Mouse (Mus musculus) midbrain, postnatal 0 days (tissue): ENCODE results near the gene Adarb2. TPM values are rescaled to one million over a fixed set of nuclear protein-coding genes. Genes with fewer than 3 reads are reported as not detected.
A peak's percentile ranks its signal among the peaks of the same experiment; 100 is the strongest.

Source experiments
- ATAC-seq: fragments of 200-750 bp; cut with Nextera tagmentation; 2 replicates; pipeline ENCODE4 v1.8.0; 2017; ENCODE audit warnings: moderate number of reproducible peaks, mild to moderate bottlenecking, moderate TSS enrichment, moderate library complexity; ENCODE audit not compliant: low FRiP score
- DNase-seq: peaks from one replicate; pipeline ENCODE4 v3.0.0-alpha.2; 2015; ENCODE audit warnings: low spot score
- H3K27ac ChIP-seq: fragments of 300-500 bp; sonication (generic); 2 replicates; pipeline ENCODE4 v1.5.1; 2014; ENCODE audit warnings: low read depth, mild to moderate bottlenecking, low read length, mixed read lengths
- H3K27me3 ChIP-seq: fragments of 300-500 bp; sonication (generic); 2 replicates; pipeline ENCODE4 v1.6.1; 2014; ENCODE audit warnings: low read length, control low read depth, mixed read lengths; ENCODE audit not compliant: insufficient read depth
- H3K36me3 ChIP-seq: fragments of 300-500 bp; sonication (generic); 2 replicates; pipeline ENCODE4 v1.6.1; 2014; ENCODE audit warnings: low read length, control low read depth, mixed read lengths; ENCODE audit not compliant: insufficient read depth
- H3K4me1 ChIP-seq: fragments of 300-500 bp; sonication (generic); 2 replicates; pipeline ENCODE4 v1.6.1; 2014; ENCODE audit warnings: mild to moderate bottlenecking, control low read depth, antibody characterized with exemption, low read length, mixed read lengths; ENCODE audit not compliant: insufficient read depth
- H3K4me2 ChIP-seq: fragments of 300-500 bp; sonication (generic); 2 replicates; pipeline ENCODE4 v1.6.1; 2014; ENCODE audit warnings: low read depth, mild to moderate bottlenecking, low read length, mixed read lengths; ENCODE audit not compliant: poor library complexity, severe bottlenecking
- H3K4me3 ChIP-seq: fragments of 300-500 bp; sonication (generic); 2 replicates; pipeline ENCODE4 v1.5.1; 2014; ENCODE audit warnings: low read depth, mild to moderate bottlenecking, low read length, moderate library complexity
- H3K9ac ChIP-seq: fragments of 300-500 bp; sonication (generic); replicated peaks from 2 replicates; pipeline ENCODE4 v1.6.1; 2014; ENCODE audit warnings: mild to moderate bottlenecking, low read length, moderate library complexity, mixed read lengths; ENCODE audit not compliant: poor library complexity, severe bottlenecking
- H3K9me3 ChIP-seq: fragments of 300-500 bp; sonication (generic); 2 replicates; pipeline ENCODE4 v1.6.1; 2016; ENCODE audit warnings: low read length, control low read depth
- CTCF ChIP-seq: IDR thresholded peaks from 2 replicates; pipeline ENCODE4 v1.5.1; 2016; ENCODE audit warnings: antibody characterized with exemption, mild to moderate bottlenecking
- WGBS: fragments of 180-500 bp; shearing (Covaris S2); extraction: QIAGEN DNeasy Blood & Tissue Kit; methylation state at CpG from one replicate; pipeline ENCODE4 v1.1.7; 2014; 5-methylcytosine and 5-hydroxymethylcytosine counted together
- polyA plus RNA-seq: library from polyadenylated mRNA; unstranded; fragments of >200 nt; fragmentation: Nextera tagmentation; extraction: Ambion mirVana; gene quantifications from 2 replicates; pipeline ENCODE4 v1.2.1, GENCODE M21; 2015
- total RNA-seq: library from RNA; depleted of rRNA; stranded (reverse); fragments of >200 nt; gene quantifications from 2 replicates; pipeline ENCODE4 v1.2.3, GENCODE M21; 2014

The Adarb2 gene
- total and polyA plus RNA-seq, 2 experiments from 2014 or later = 16.9 to 36.3 TPM

GRCm38 (mm10) chr13:8352341-8352740 lies 149.7 kb downstream of the Adarb2 start:
- DNase-seq (no peak), ATAC-seq (no peak)
- Histone ChIP-seq H3K4me1 (no peaks in the 10 kb centered on the region), H3K36me3 (no peaks in the 10 kb centered on the region), H3K27me3 (no peaks in the 10 kb centered on the region), H3K9me3 (no peaks in the 10 kb centered on the region), H3K9ac (no peak overlapping the region), H3K4me2 (no peak overlapping the region), H3K4me3 (no peak overlapping the region), H3K27ac (no peak overlapping the region)
- TF ChIP-seq CTCF = no peak

- no peaks in the 10 kb centered on the region for H3K36me3 ChIP-seq
- ATAC-seq (peak; percentile 52; the same call in 1 of the 2 replicates), DNase-seq (peak; percentile 48)
- H3K9me3 ChIP-seq = no peaks in the 10 kb centered on the region
- H3K27me3 ChIP-seq = no peaks in the 10 kb centered on the region
- TF ChIP-seq CTCF = no peak
- H3K9ac ChIP-seq = no peak overlapping the region
- H3K4me3 ChIP-seq = no peak overlapping the region
- no peak overlapping the region for H3K4me2 ChIP-seq
- no peaks in the 10 kb centered on the region for H3K4me1 ChIP-seq
- no peak overlapping the region for H3K27ac ChIP-seq
Observed at GRCm38 (mm10) chr13:8352952-8353351, 150.3 kb downstream of the Adarb2 start.

GRCm38 (mm10) chr13:8365523-8365922 lies 162.9 kb downstream of the Adarb2 start:
- TF ChIP-seq CTCF = no peak
- DNase-seq = no peak
- H3K27ac ChIP-seq = no peak overlapping the region
- H3K4me1 ChIP-seq = no peaks in the 10 kb centered on the region
- no peaks in the 10 kb centered on the region for H3K9me3 ChIP-seq
- no peak for ATAC-seq
- no peaks in the 10 kb centered on the region for H3K27me3 ChIP-seq
- no peak overlapping the region for H3K4me2 ChIP-seq
- WGBS = 86% methylated on average over 1 of the region's 1 CpGs
- H3K9ac ChIP-seq = no peak overlapping the region
- H3K4me3 ChIP-seq = no peak overlapping the region
- no peaks in the 10 kb centered on the region for H3K36me3 ChIP-seq

- H3K9me3 ChIP-seq = no peaks in the 10 kb centered on the region
- no peak for ATAC-seq
- no peaks in the 10 kb centered on the region for H3K27me3 ChIP-seq
- no peak overlapping the region for H3K9ac ChIP-seq
- no peaks in the 10 kb centered on the region for H3K4me1 ChIP-seq
- no peak for DNase-seq
- no peak overlapping the region for H3K4me2 ChIP-seq
- 85% methylated on average over 4 of the region's 4 CpGs for WGBS
- TF ChIP-seq CTCF = no peak
- no peak overlapping the region for H3K27ac ChIP-seq
- H3K36me3 ChIP-seq = no peaks in the 10 kb centered on the region
- H3K4me3 ChIP-seq = no peak overlapping the region
Observed at GRCm38 (mm10) chr13:8366087-8366486, 163.4 kb downstream of the Adarb2 start.

GRCm38 (mm10) chr13:8369868-8370387 lies 167.3 kb downstream of the Adarb2 start:
- no peak for ATAC-seq
- H3K9ac ChIP-seq = no peak overlapping the region
- no peak overlapping the region for H3K27ac ChIP-seq
- no peak for TF ChIP-seq CTCF
- H3K4me2 ChIP-seq = no peak overlapping the region
- H3K36me3 ChIP-seq = no peaks in the 10 kb centered on the region
- no peaks in the 10 kb centered on the region for H3K27me3 ChIP-seq
- no peak for DNase-seq
- H3K4me1 ChIP-seq = no peaks in the 10 kb centered on the region
- no peak overlapping the region for H3K4me3 ChIP-seq
- WGBS = 70% methylated on average over 7 of the region's 7 CpGs
- H3K9me3 ChIP-seq = no peaks in the 10 kb centered on the region

GRCm38 (mm10) chr13:8388541-8388940 lies 185.9 kb downstream of the Adarb2 start:
- ATAC-seq = no peak
- no peak for DNase-seq
- no peak for TF ChIP-seq CTCF

More at GRCm38 (mm10) chr13:8388541-8388940, 185.9 kb downstream of the Adarb2 start:
- Histone ChIP-seq H3K4me2 (no peak overlapping the region), H3K36me3 (no peaks in the 10 kb centered on the region), H3K4me1 (no peaks in the 10 kb centered on the region), H3K9me3 (no peaks in the 10 kb centered on the region), H3K9ac (no peak overlapping the region), H3K27ac (no peak overlapping the region), H3K4me3 (no peak overlapping the region), H3K27me3 (no peaks in the 10 kb centered on the region)
- WGBS = 33% methylated on average over 1 of the region's 1 CpGs
